Mouse (Mus musculus): Measurements from ENCODE around the gene Fxr2. TPM values are rescaled to one million over a fixed set of nuclear protein-coding genes. Genes with fewer than 3 reads are reported as not detected.

Gene Fxr2
- 22.8 and 26.2 TPM in 2 replicates for polyA plus RNA-seq (2014; fragmentation: Nextera tagmentation; extraction: Ambion mirVana)

- peaks cover 15% of the 10 kb centered on the region for H3K4me1 ChIP-seq (replicated peaks; ENCODE audit: control insufficient read depth, insufficient read depth, low read length)
- H3K36me3 ChIP-seq (ENCODE audit: control insufficient read depth, insufficient read depth, low read length), result no peaks in the 10 kb centered on the region
- peak within 1 kb of the TSS; percentile 83 for H3K4me2 ChIP-seq
- peak; percentile 99 for DNase-seq (ENCODE audit: low spot score)
- ATAC-seq (replicated peaks; ENCODE audit: low FRiP score), result peak; percentile 97
- H3K27me3 ChIP-seq (replicated peaks; ENCODE audit: control insufficient read depth, insufficient read depth, low read length), result no peaks in the 10 kb centered on the region
- no peaks in the 10 kb centered on the region for H3K9me3 ChIP-seq (ENCODE audit: control insufficient read depth, low read length)
- H3K9ac ChIP-seq (ENCODE audit: low read depth, low read length), result peak within 1 kb of the TSS; percentile 82
- H3K27ac ChIP-seq (ENCODE audit: low read depth, low read length), result peak within 1 kb of the TSS; percentile 97
- WGBS, result under 1% methylated on average over 51 of the region's 56 CpGs
- peak within 1 kb of the TSS; percentile 79 for H3K4me3 ChIP-seq (ENCODE audit: low read depth, low read length)
Observed at GRCm38 (mm10) chr11:69632284-69633089, at the start of gene Fxr2. Gene Fxr2 (plus strand): TSS chr11:69632990.

GRCm38 (mm10) chr11:69584008-69584407 lies 48.8 kb upstream of the Fxr2 start:
- H3K4me3 ChIP-seq (ENCODE audit: low read depth, low read length), result no peak overlapping the region
- ATAC-seq (replicated peaks; ENCODE audit: low FRiP score) (no peak), DNase-seq (ENCODE audit: low spot score) (no peak)
- peak overlapping the region; percentile 62 for H3K4me2 ChIP-seq
- H3K9ac ChIP-seq (ENCODE audit: low read depth, low read length), result no peak overlapping the region
- H3K27me3 ChIP-seq (replicated peaks; ENCODE audit: control insufficient read depth, insufficient read depth, low read length), result no peaks in the 10 kb centered on the region
- WGBS, result 77% methylated on average over 7 of the region's 7 CpGs
- H3K27ac ChIP-seq (ENCODE audit: low read depth, low read length), result peak overlapping the region; percentile 83
- H3K9me3 ChIP-seq (ENCODE audit: control insufficient read depth, low read length), result no peaks in the 10 kb centered on the region
- peaks cover 20% of the 10 kb centered on the region for H3K36me3 ChIP-seq (ENCODE audit: control insufficient read depth, insufficient read depth, low read length)
- H3K4me1 ChIP-seq (replicated peaks; ENCODE audit: control insufficient read depth, insufficient read depth, low read length), result peaks cover 50% of the 10 kb centered on the region

- H3K36me3 ChIP-seq (ENCODE audit: control insufficient read depth, insufficient read depth, low read length), result peaks cover 30% of the 10 kb centered on the region
- peak overlapping the region; percentile 47 for H3K9ac ChIP-seq (ENCODE audit: low read depth, low read length)
- no peak for DNase-seq (ENCODE audit: low spot score)
- WGBS, result 89% methylated on average over 13 of the region's 13 CpGs
- no peaks in the 10 kb centered on the region for H3K9me3 ChIP-seq (ENCODE audit: control insufficient read depth, low read length)
- H3K27ac ChIP-seq (ENCODE audit: low read depth, low read length), result peak overlapping the region; percentile 83
- no peaks in the 10 kb centered on the region for H3K27me3 ChIP-seq (replicated peaks; ENCODE audit: control insufficient read depth, insufficient read depth, low read length)
- H3K4me2 ChIP-seq, result peak overlapping the region; percentile 62
- no peak for ATAC-seq (replicated peaks; ENCODE audit: low FRiP score)
- peak overlapping the region; percentile 1; the same call in 1 of the 2 replicates for H3K4me3 ChIP-seq (ENCODE audit: low read depth, low read length)
- H3K4me1 ChIP-seq (replicated peaks; ENCODE audit: control insufficient read depth, insufficient read depth, low read length), result peaks cover 57% of the 10 kb centered on the region
Observed at GRCm38 (mm10) chr11:69584937-69585336, 47.9 kb upstream of the Fxr2 start.

GRCm38 (mm10) chr11:69585718-69586325 lies 47.0 kb upstream of the Fxr2 start:
- Histone ChIP-seq H3K4me1 (replicated peaks; ENCODE audit: control insufficient read depth, insufficient read depth, low read length) (peaks cover 64% of the 10 kb centered on the region), H3K4me2 (peak overlapping the region; percentile 62), H3K36me3 (ENCODE audit: control insufficient read depth, insufficient read depth, low read length) (peaks cover 31% of the 10 kb centered on the region), H3K9me3 (ENCODE audit: control insufficient read depth, low read length) (no peaks in the 10 kb centered on the region), H3K9ac (ENCODE audit: low read depth, low read length) (peak overlapping the region; percentile 21; the same call in 1 of the 2 replicates), H3K4me3 (ENCODE audit: low read depth, low read length) (peak overlapping the region; percentile 18; the same call in 1 of the 2 replicates), H3K27me3 (replicated peaks; ENCODE audit: control insufficient read depth, insufficient read depth, low read length) (no peaks in the 10 kb centered on the region), H3K27ac (ENCODE audit: low read depth, low read length) (peak overlapping the region; percentile 83)
- DNase-seq (ENCODE audit: low spot score), result no peak
- WGBS, result 41% methylated on average over 7 of the region's 7 CpGs
- ATAC-seq (replicated peaks; ENCODE audit: low FRiP score), result peak; percentile 78

GRCm38 (mm10) chr11:69589207-69589834 lies 43.5 kb upstream of the Fxr2 start:
- ATAC-seq (replicated peaks; ENCODE audit: low FRiP score), result peak; percentile 83
- no peaks in the 10 kb centered on the region for H3K27me3 ChIP-seq (replicated peaks; ENCODE audit: control insufficient read depth, insufficient read depth, low read length)
- DNase-seq (ENCODE audit: low spot score), result no peak
- peak overlapping the region; percentile 28 for H3K4me3 ChIP-seq (ENCODE audit: low read depth, low read length)
- H3K36me3 ChIP-seq (ENCODE audit: control insufficient read depth, insufficient read depth, low read length), result peaks cover 43% of the 10 kb centered on the region
- 64% methylated on average over 22 of the region's 22 CpGs for WGBS
- peak overlapping the region; percentile 47; the same call in 1 of the 2 replicates for H3K9ac ChIP-seq (ENCODE audit: low read depth, low read length)
- peaks cover 65% of the 10 kb centered on the region for H3K4me1 ChIP-seq (replicated peaks; ENCODE audit: control insufficient read depth, insufficient read depth, low read length)
- H3K27ac ChIP-seq (ENCODE audit: low read depth, low read length), result peak overlapping the region; percentile 77
- no peaks in the 10 kb centered on the region for H3K9me3 ChIP-seq (ENCODE audit: control insufficient read depth, low read length)
- H3K4me2 ChIP-seq, result peak overlapping the region; percentile 58

GRCm38 (mm10) chr11:69590622-69591021 lies 42.2 kb upstream of the Fxr2 start:
- peaks cover 52% of the 10 kb centered on the region for H3K4me1 ChIP-seq (replicated peaks; ENCODE audit: control insufficient read depth, insufficient read depth, low read length)
- ATAC-seq (replicated peaks; ENCODE audit: low FRiP score) (peak; percentile 56), DNase-seq (ENCODE audit: low spot score) (no peak)
- peaks cover 43% of the 10 kb centered on the region for H3K36me3 ChIP-seq (ENCODE audit: control insufficient read depth, insufficient read depth, low read length)
- peak overlapping the region; percentile 58 for H3K4me2 ChIP-seq
- no peaks in the 10 kb centered on the region for H3K27me3 ChIP-seq (replicated peaks; ENCODE audit: control insufficient read depth, insufficient read depth, low read length)
- no peak overlapping the region for H3K9ac ChIP-seq (ENCODE audit: low read depth, low read length)
- H3K27ac ChIP-seq (ENCODE audit: low read depth, low read length), result peak overlapping the region; percentile 33
- no peak overlapping the region for H3K4me3 ChIP-seq (ENCODE audit: low read depth, low read length)
- H3K9me3 ChIP-seq (ENCODE audit: control insufficient read depth, low read length), result no peaks in the 10 kb centered on the region
- WGBS, result 81% methylated on average over 8 of the region's 8 CpGs

GRCm38 (mm10) chr11:69591424-69591823 lies 41.4 kb upstream of the Fxr2 start:
- Histone ChIP-seq H3K27me3 (replicated peaks; ENCODE audit: control insufficient read depth, insufficient read depth, low read length) (no peaks in the 10 kb centered on the region), H3K4me2 (no peak overlapping the region), H3K4me1 (replicated peaks; ENCODE audit: control insufficient read depth, insufficient read depth, low read length) (peaks cover 45% of the 10 kb centered on the region), H3K27ac (ENCODE audit: low read depth, low read length) (peak overlapping the region; percentile 33; the same call in 1 of the 2 replicates), H3K9ac (ENCODE audit: low read depth, low read length) (no peak overlapping the region), H3K4me3 (ENCODE audit: low read depth, low read length) (no peak overlapping the region), H3K36me3 (ENCODE audit: control insufficient read depth, insufficient read depth, low read length) (peaks cover 43% of the 10 kb centered on the region), H3K9me3 (ENCODE audit: control insufficient read depth, low read length) (no peaks in the 10 kb centered on the region)
- no peak for ATAC-seq (replicated peaks; ENCODE audit: low FRiP score)
- DNase-seq (ENCODE audit: low spot score), result no peak
- WGBS, result 81% methylated on average over 3 of the region's 3 CpGs

- Histone ChIP-seq H3K9ac (ENCODE audit: low read depth, low read length) (0 out of 2 replicates have a peak overlapping the region, but pooled peaks have one; percentile 6), H3K4me1 (replicated peaks; ENCODE audit: control insufficient read depth, insufficient read depth, low read length) (peaks cover 40% of the 10 kb centered on the region), H3K4me2 (no peak overlapping the region), H3K27ac (ENCODE audit: low read depth, low read length) (peak overlapping the region; percentile 76), H3K27me3 (replicated peaks; ENCODE audit: control insufficient read depth, insufficient read depth, low read length) (no peaks in the 10 kb centered on the region), H3K36me3 (ENCODE audit: control insufficient read depth, insufficient read depth, low read length) (peaks cover 41% of the 10 kb centered on the region), H3K4me3 (ENCODE audit: low read depth, low read length) (no peak overlapping the region), H3K9me3 (ENCODE audit: control insufficient read depth, low read length) (no peaks in the 10 kb centered on the region)
- DNase-seq (ENCODE audit: low spot score), result no peak
- 81% methylated on average over 7 of the region's 7 CpGs for WGBS
- ATAC-seq (replicated peaks; ENCODE audit: low FRiP score), result no peak
Observed at GRCm38 (mm10) chr11:69591899-69592637, 40.7 kb upstream of the Fxr2 start.

Data from liver, embryonic 11.5 days (tissue).